Mouse (Mus musculus): ENCODE measurements at regions not wholly inside any gene's neighbourhood (a gene's known extent, or its start where the extent isn't known, plus 50 kb on each side); places are given as distances from the start of the nearest gene placed in this dataset.

DNA sequence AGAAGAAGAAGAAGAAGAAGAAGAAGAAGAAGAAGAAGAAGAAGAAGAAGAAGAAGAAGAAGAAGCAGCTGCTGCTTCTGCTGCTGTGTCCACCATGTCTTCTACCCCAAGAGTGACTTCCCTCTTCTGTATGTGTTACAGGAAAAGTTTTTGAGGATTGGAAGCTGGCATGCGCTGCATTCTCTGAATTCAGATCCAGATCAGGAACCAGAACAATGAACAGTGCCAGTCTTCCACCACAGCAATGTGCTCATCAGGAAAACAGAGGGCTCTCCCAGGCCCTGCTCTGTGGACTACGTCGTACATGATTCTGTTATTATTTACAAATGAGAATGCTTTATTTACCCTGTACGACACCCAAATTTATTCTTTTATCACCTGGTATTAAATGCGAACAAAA lies 181.8 kb upstream of the Otx2 start:
- ATAC-seq: no peak
- Histone ChIP-seq H3K4me3 (ENCODE audit: low read length) (no peak overlapping the region), H3K27ac (ENCODE audit: low read depth, low read length) (no peak overlapping the region), H3K4me1 (ENCODE audit: control insufficient read depth, insufficient read depth, low read depth, low read length) (peaks cover 3% of the 10 kb centered on the region), H3K27me3 (replicated peaks; ENCODE audit: control insufficient read depth, insufficient read depth, low read length) (no peaks in the 10 kb centered on the region; the same call in 1 of the 2 replicates), H3K9me3 (ENCODE audit: control insufficient read depth, low read length) (no peaks in the 10 kb centered on the region), H3K9ac (ENCODE audit: low read depth, low read length) (no peak overlapping the region), H3K36me3 (ENCODE audit: control insufficient read depth, insufficient read depth, low read length) (no peaks in the 10 kb centered on the region), H3K4me2 (ENCODE audit: low read length) (no peak overlapping the region)
- WGBS: 89% methylated on average over 5 of the region's 5 CpGs

DNA sequence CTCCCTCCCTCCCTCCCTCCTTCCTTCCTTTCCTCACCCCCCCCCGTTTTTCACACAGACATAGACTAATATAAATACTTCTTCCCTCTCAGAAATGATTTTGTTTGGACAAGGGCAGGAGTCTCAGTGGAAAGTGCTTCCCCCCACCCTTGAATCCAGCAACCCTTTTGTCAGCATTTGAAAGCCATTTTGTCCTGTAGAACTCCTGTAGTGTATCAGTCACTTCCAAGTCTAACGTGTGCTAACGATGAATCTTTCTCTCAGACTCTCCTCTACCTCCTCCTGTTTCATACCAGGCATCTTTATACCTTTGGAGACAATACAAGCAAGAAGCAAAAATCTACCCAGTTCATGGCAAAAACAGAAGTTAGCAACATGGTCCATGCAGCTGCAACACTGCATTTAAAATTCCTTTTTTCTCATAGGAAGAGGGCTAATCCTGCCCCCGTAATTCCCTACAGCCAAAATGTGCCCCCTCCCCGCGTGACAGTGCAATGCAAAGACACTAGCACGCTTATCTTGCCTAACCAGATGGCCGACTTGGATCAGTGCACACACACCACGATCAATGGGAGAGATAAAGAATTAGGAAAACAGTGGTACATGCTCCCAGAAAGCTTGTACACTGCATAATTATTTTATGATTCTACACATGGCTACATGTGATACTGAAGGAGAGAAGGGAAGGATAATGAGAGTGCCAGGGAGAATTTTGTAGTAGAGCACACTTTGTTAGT lies 180.7 kb upstream of the Otx2 start:
- Histone ChIP-seq H3K27ac (ENCODE audit: low read depth, low read length) (no peak overlapping the region), H3K9ac (ENCODE audit: low read depth, low read length) (no peak overlapping the region), H3K9me3 (ENCODE audit: control insufficient read depth, low read length) (no peaks in the 10 kb centered on the region), H3K27me3 (replicated peaks; ENCODE audit: control insufficient read depth, insufficient read depth, low read length) (no peaks in the 10 kb centered on the region; the same call in 1 of the 2 replicates), H3K4me3 (ENCODE audit: low read length) (no peak overlapping the region), H3K4me2 (ENCODE audit: low read length) (no peak overlapping the region), H3K36me3 (ENCODE audit: control insufficient read depth, insufficient read depth, low read length) (no peaks in the 10 kb centered on the region), H3K4me1 (ENCODE audit: control insufficient read depth, insufficient read depth, low read depth, low read length) (peaks cover 3% of the 10 kb centered on the region)
- WGBS: 48% methylated on average over 9 of the region's 9 CpGs
- ATAC-seq: peak; percentile 52; the same call in 1 of the 2 replicates

DNA sequence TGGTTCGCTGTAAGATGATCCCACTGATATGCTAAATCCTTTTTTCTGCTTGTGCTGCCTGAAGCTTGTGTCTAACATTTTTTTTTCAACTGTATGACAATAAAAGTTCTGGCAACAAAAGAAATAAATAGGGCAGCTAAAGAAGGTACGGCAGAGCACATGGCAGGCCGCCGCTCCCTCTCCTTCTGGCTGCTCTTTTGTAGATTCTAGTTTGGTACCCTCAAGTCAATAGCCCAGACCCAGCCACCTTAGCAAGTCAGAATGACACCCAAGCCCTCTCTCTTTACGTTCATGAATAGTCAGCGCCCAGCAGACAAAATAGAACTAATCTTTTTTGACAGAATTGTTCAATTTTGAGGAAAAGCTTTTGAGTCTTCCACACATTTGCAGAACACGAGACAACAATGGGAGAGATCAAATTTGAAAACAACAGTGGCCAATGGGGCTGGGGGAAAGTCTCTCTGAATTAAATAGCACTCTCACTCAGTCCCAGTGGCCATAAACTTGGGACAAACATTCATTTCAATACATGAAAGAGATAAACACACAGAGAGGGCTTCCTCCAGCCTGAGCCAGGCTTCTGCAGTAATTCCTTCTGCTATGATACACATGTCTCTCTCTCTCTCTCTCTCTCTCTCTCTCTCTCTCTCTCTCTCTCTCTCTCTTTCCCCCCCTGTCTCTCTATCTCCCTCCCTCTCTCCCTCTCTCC lies 180.0 kb upstream of the Otx2 start:
- H3K36me3 ChIP-seq (ENCODE audit: control insufficient read depth, insufficient read depth, low read length): no peaks in the 10 kb centered on the region
- H3K4me1 ChIP-seq (ENCODE audit: control insufficient read depth, insufficient read depth, low read depth, low read length): peaks cover 3% of the 10 kb centered on the region
- H3K27ac ChIP-seq (ENCODE audit: low read depth, low read length): no peak overlapping the region
- H3K9ac ChIP-seq (ENCODE audit: low read depth, low read length): no peak overlapping the region
- no peak for ATAC-seq
- H3K4me2 ChIP-seq (ENCODE audit: low read length): no peak overlapping the region
- 38% methylated on average over 7 of the region's 7 CpGs for WGBS
- H3K9me3 ChIP-seq (ENCODE audit: control insufficient read depth, low read length): no peaks in the 10 kb centered on the region
- H3K4me3 ChIP-seq (ENCODE audit: low read length): no peak overlapping the region
- no peaks in the 10 kb centered on the region; the same call in 1 of the 2 replicates for H3K27me3 ChIP-seq (replicated peaks; ENCODE audit: control insufficient read depth, insufficient read depth, low read length)

DNA sequence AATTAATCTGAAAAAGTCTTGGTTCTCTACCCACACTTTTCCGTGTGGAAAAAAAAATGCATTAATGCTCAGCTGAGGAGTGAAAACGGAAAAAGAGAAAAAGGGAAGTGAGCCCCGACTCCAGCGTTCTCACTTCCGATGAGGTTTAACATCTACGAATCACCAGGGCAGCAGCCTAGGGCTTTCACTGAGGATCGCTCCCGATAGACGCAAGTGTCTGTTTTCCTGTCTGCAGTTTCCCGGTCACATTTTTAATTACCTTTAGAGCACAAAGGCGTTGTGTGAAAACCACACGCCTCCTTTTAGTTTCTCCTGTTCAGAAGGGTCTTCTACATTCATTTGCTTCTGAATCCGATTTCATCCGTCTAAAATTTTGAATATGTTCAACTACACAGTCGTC lies 179.2 kb upstream of the Otx2 start:
- Histone ChIP-seq H3K27me3 (replicated peaks; ENCODE audit: control insufficient read depth, insufficient read depth, low read length) (no peaks in the 10 kb centered on the region; the same call in 1 of the 2 replicates), H3K9ac (ENCODE audit: low read depth, low read length) (no peak overlapping the region), H3K4me1 (ENCODE audit: control insufficient read depth, insufficient read depth, low read depth, low read length) (peaks cover 3% of the 10 kb centered on the region), H3K36me3 (ENCODE audit: control insufficient read depth, insufficient read depth, low read length) (no peaks in the 10 kb centered on the region), H3K9me3 (ENCODE audit: control insufficient read depth, low read length) (no peaks in the 10 kb centered on the region), H3K4me3 (ENCODE audit: low read length) (peak overlapping the region; percentile 21), H3K4me2 (ENCODE audit: low read length) (peak overlapping the region; percentile 45), H3K27ac (ENCODE audit: low read depth, low read length) (no peak overlapping the region)
- no peak for ATAC-seq
- 8% methylated on average over 15 of the region's 15 CpGs for whole genome bisulfite sequencing

DNA sequence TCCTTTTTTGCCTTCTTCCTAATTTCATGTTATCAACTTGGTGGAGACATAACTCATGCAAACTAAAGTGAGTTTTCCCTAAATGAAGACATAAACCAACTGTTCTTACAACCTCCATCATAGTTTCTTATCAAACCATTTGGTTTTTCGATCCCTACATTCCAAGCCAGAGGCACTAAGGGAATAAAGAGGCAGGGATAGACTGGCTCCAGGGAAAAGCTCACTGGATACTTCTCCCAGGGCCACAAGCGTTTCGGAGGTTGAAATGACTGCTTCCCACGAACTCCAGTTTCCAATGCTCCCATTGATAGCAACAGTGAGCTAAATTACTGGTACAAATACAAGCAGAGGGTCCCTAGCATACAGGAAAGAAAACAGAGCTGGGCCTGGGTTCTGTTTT lies 178.4 kb upstream of the Otx2 start:
- Histone ChIP-seq H3K27ac (ENCODE audit: low read depth, low read length) (no peak overlapping the region), H3K36me3 (ENCODE audit: control insufficient read depth, insufficient read depth, low read length) (no peaks in the 10 kb centered on the region), H3K4me2 (ENCODE audit: low read length) (no peak overlapping the region), H3K9me3 (ENCODE audit: control insufficient read depth, low read length) (no peaks in the 10 kb centered on the region), H3K4me1 (ENCODE audit: control insufficient read depth, insufficient read depth, low read depth, low read length) (peaks cover 3% of the 10 kb centered on the region), H3K27me3 (replicated peaks; ENCODE audit: control insufficient read depth, insufficient read depth, low read length) (no peaks in the 10 kb centered on the region; the same call in 1 of the 2 replicates), H3K4me3 (ENCODE audit: low read length) (no peak overlapping the region), H3K9ac (ENCODE audit: low read depth, low read length) (no peak overlapping the region)
- no peak for ATAC-seq
- 68% methylated on average over 4 of the region's 4 CpGs for WGBS

DNA sequence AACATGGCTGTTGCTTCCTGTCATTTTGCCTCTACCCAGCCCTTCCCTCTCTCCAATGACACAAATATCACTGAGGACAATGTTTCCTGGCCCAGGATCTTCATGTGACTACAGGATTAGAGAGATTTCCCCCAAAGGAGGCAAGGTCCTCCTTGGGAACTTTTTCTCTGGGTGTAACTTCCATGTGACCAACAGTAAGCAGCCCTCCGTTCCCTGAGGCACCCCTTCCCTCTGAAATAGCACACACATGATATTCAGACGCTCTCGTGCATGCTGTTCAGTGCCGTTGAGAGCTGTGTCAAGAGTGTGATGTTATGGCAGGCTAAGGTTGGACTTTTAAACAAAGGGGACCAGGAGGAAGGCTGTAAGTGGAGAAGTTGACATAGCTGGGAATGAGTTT lies 169.2 kb upstream of the Otx2 start:
- Histone ChIP-seq H3K4me2 (ENCODE audit: low read length) (no peak overlapping the region), H3K36me3 (ENCODE audit: control insufficient read depth, insufficient read depth, low read length) (no peaks in the 10 kb centered on the region), H3K27me3 (replicated peaks; ENCODE audit: control insufficient read depth, insufficient read depth, low read length) (no peaks in the 10 kb centered on the region), H3K27ac (ENCODE audit: low read depth, low read length) (no peak overlapping the region), H3K4me3 (ENCODE audit: low read length) (no peak overlapping the region), H3K4me1 (ENCODE audit: control insufficient read depth, insufficient read depth, low read depth, low read length) (no peaks in the 10 kb centered on the region), H3K9me3 (ENCODE audit: control insufficient read depth, low read length) (no peaks in the 10 kb centered on the region), H3K9ac (ENCODE audit: low read depth, low read length) (no peak overlapping the region)
- ATAC-seq: no peak
- WGBS: 87% methylated on average over 4 of the region's 4 CpGs

DNA sequence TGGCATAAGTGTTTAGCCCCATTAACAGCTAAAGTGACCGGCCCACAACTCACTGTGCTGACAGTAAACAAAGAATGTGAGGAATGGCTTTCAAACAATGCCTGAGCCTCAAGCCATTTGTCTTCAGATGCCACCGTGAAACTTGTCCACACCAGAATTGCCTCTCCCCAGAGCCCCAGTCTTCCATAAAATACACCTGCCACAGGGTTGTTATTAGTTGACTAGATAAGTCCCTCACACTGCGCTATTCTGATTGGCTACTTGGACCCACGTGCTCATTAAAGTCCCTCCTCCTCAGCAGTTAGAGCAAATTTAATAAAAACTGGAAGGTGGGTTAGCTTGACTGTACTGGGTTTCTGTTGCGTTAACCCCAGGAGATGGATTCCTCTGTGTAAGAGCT lies 167.7 kb upstream of the Otx2 start:
- no peaks in the 10 kb centered on the region for H3K9me3 ChIP-seq (ENCODE audit: control insufficient read depth, low read length)
- ATAC-seq: no peak
- no peak overlapping the region for H3K4me2 ChIP-seq (ENCODE audit: low read length)
- no peak overlapping the region for H3K9ac ChIP-seq (ENCODE audit: low read depth, low read length)
- 51% methylated on average over 5 of the region's 5 CpGs for WGBS
- no peaks in the 10 kb centered on the region for H3K27me3 ChIP-seq (replicated peaks; ENCODE audit: control insufficient read depth, insufficient read depth, low read length)
- H3K4me1 ChIP-seq (ENCODE audit: control insufficient read depth, insufficient read depth, low read depth, low read length): no peaks in the 10 kb centered on the region
- no peaks in the 10 kb centered on the region for H3K36me3 ChIP-seq (ENCODE audit: control insufficient read depth, insufficient read depth, low read length)
- no peak overlapping the region for H3K4me3 ChIP-seq (ENCODE audit: low read length)
- H3K27ac ChIP-seq (ENCODE audit: low read depth, low read length): no peak overlapping the region

DNA sequence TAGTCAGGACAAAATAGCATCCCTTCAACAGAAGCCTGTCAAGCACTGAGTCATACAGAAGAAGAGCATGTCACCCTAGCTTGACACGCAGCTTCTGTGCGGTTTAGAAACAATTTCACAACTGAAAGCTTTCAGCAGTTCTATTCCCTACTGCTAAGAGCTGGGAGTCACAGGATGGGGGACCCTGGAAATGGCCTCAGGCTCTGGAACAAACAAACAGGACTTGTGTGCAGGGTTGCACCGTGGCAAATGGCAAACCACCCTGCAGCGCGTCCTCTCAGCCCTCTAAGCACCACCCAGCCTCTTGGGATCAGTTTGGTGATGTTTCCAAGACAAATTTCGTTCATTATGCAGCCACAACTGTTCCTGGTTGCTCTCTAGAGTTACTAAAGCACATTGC lies 163.6 kb upstream of the Otx2 start:
- ATAC-seq: no peak
- Histone ChIP-seq H3K27ac (ENCODE audit: low read depth, low read length) (no peak overlapping the region), H3K36me3 (ENCODE audit: control insufficient read depth, insufficient read depth, low read length) (no peaks in the 10 kb centered on the region), H3K4me3 (ENCODE audit: low read length) (no peak overlapping the region), H3K9ac (ENCODE audit: low read depth, low read length) (no peak overlapping the region), H3K4me2 (ENCODE audit: low read length) (no peak overlapping the region), H3K27me3 (replicated peaks; ENCODE audit: control insufficient read depth, insufficient read depth, low read length) (no peaks in the 10 kb centered on the region), H3K9me3 (ENCODE audit: control insufficient read depth, low read length) (no peaks in the 10 kb centered on the region), H3K4me1 (ENCODE audit: control insufficient read depth, insufficient read depth, low read depth, low read length) (no peaks in the 10 kb centered on the region)
- WGBS: 43% methylated on average over 6 of the region's 6 CpGs

DNA sequence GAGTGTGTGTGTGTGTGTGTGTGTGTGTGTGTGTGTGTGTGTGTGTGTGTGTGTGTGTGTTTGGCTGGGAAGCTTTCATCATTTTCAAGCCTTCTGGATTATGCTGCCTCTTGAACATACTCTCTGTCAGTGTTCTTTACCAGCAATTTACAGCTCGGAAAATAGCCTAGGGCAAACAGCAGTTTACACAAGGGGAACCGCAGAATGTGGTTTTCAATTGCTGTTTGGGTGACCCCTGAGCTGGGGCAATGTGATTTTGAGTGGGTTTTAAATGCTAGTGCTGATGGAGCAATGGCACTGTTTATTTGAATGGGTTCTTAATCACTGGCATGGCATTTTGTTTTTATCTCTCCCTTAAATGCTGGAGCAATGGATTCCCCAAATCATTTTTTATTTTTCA lies 162.5 kb upstream of the Otx2 start:
- no peak overlapping the region for H3K4me2 ChIP-seq (ENCODE audit: low read length)
- ATAC-seq: no peak
- WGBS: 44% methylated on average over 2 of the region's 2 CpGs

More for the DNA sequence above, 162.5 kb upstream of the Otx2 start:
- H3K27ac ChIP-seq (ENCODE audit: low read depth, low read length): no peak overlapping the region
- no peak overlapping the region for H3K9ac ChIP-seq (ENCODE audit: low read depth, low read length)
- H3K27me3 ChIP-seq (replicated peaks; ENCODE audit: control insufficient read depth, insufficient read depth, low read length): no peaks in the 10 kb centered on the region
- H3K36me3 ChIP-seq (ENCODE audit: control insufficient read depth, insufficient read depth, low read length): no peaks in the 10 kb centered on the region
- H3K4me1 ChIP-seq (ENCODE audit: control insufficient read depth, insufficient read depth, low read depth, low read length): no peaks in the 10 kb centered on the region
- no peaks in the 10 kb centered on the region for H3K9me3 ChIP-seq (ENCODE audit: control insufficient read depth, low read length)
- H3K4me3 ChIP-seq (ENCODE audit: low read length): no peak overlapping the region
